Mouse (Mus musculus) embryonic fibroblast, embryonic 13.5 days (primary cell): ENCODE results near the gene Nhs.

Source experiments
- CTCF ChIP-seq: IDR thresholded peaks from 2 replicates; pipeline ENCODE4 v1.5.1; 2011; ENCODE audit warnings: mild to moderate bottlenecking, control low read depth, low read length, moderate library complexity, borderline replicate concordance; ENCODE audit not compliant: insufficient read depth
- POLR2A ChIP-seq: IDR thresholded peaks from 2 replicates; pipeline ENCODE4 v1.6.1; 2011; ENCODE audit warnings: low read depth, mild to moderate bottlenecking, control low read depth, low read length, moderate library complexity

GRCm38 (mm10) chrX:162049616-162050015 lies 109.9 kb downstream of the Nhs start:
- TF ChIP-seq CTCF, result no peak
- TF ChIP-seq POLR2A, result no peak
